Mouse (Mus musculus) limb, embryonic 11.5 days (tissue): ENCODE measurements around the gene Arhgap40. TPM values are rescaled to one million over a fixed set of nuclear protein-coding genes. Genes with fewer than 3 reads are reported as not detected.

ENCODE experiments used
- ATAC-seq: fragments of 200-750 bp; cut with Nextera tagmentation; 2 replicates; pipeline ENCODE4 v1.8.0; 2017; ENCODE audit warnings: low read depth; ENCODE audit not compliant: insufficient number of reproducible peaks, low FRiP score, low TSS enrichment
- DNase-seq: peaks from one replicate; pipeline ENCODE4 v3.0.0-alpha.2; 2015; ENCODE audit warnings: low spot score
- H3K27ac ChIP-seq: fragments of 300-500 bp; sonication (generic); replicated peaks from 2 replicates; pipeline ENCODE4 v1.5.1; 2014; ENCODE audit warnings: low read depth, mild to moderate bottlenecking, low read length
- H3K27me3 ChIP-seq: fragments of 300-500 bp; sonication (generic); 2 replicates; pipeline ENCODE4 v1.6.1; 2014; ENCODE audit warnings: mild to moderate bottlenecking, low read length, mixed read lengths; ENCODE audit not compliant: control insufficient read depth, insufficient read depth
- H3K36me3 ChIP-seq: fragments of 300-500 bp; sonication (generic); 2 replicates; pipeline ENCODE4 v1.6.1; 2014; ENCODE audit warnings: mild to moderate bottlenecking, low read length, moderate library complexity, mixed read lengths; ENCODE audit not compliant: control insufficient read depth, insufficient read depth
- H3K4me1 ChIP-seq: fragments of 300-500 bp; sonication (generic); 2 replicates; pipeline ENCODE4 v1.6.1; 2014; ENCODE audit warnings: low read length, mixed read lengths; ENCODE audit not compliant: control insufficient read depth, insufficient read depth
- H3K4me2 ChIP-seq: fragments of 300-500 bp; sonication (generic); 2 replicates; pipeline ENCODE4 v1.6.1; 2014; ENCODE audit warnings: low read depth, mild to moderate bottlenecking, moderate library complexity; ENCODE audit not compliant: severe bottlenecking
- H3K4me3 ChIP-seq: fragments of 300-500 bp; sonication (generic); 2 replicates; pipeline ENCODE4 v1.5.1; 2014; ENCODE audit warnings: low read depth, low read length
- H3K9ac ChIP-seq: fragments of 300-500 bp; sonication (generic); 2 replicates; pipeline ENCODE4 v1.6.1; 2014; ENCODE audit warnings: mild to moderate bottlenecking, low read length
- H3K9me3 ChIP-seq: fragments of 300-500 bp; sonication (generic); 2 replicates; pipeline ENCODE4 v1.6.1; 2016; ENCODE audit warnings: low read length; ENCODE audit not compliant: control insufficient read depth
- WGBS: fragments of 180-500 bp; shearing (Covaris S2); extraction: QIAGEN DNeasy Blood & Tissue Kit; methylation state at CpG from one replicate; pipeline ENCODE4 v1.1.7; 2014; 5-methylcytosine and 5-hydroxymethylcytosine counted together
- polyA plus RNA-seq: library from polyadenylated mRNA; unstranded; fragments of >200 nt; fragmentation: Nextera tagmentation; extraction: Ambion mirVana; gene quantifications from 2 replicates; pipeline ENCODE4 v1.2.1, GENCODE M21; 2014

Gene Arhgap40
- polyA plus RNA-seq, 1 experiment from 2014 or later: not detected

DNA sequence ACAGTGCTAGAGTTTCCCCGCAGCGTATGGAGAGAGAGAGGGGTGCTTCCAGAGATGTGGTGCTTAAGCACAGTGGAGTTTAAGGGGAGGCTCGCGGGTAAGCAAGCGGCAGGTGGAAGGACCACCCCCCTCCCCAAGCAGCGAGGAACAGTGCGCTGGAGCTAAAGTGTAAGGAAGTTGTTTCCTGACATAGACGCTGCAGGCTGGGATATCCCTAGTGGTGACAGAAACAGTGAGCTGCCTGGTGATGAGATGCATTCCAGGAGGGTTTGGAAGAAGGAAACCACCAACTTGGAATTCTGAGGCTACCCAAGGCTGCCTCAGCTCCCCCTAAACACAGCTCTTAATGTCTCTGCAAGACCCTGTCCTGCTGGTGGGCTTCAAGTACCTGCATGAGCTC is 43.2 kb downstream of the Arhgap40 start:
- no peaks in the 10 kb centered on the region for H3K36me3 ChIP-seq
- H3K9ac ChIP-seq: no peak overlapping the region
- peaks cover 29% of the 10 kb centered on the region for H3K27me3 ChIP-seq
- ATAC-seq (no peak), DNase-seq (no peak)
- H3K4me1 ChIP-seq: peaks cover 3% of the 10 kb centered on the region; the same call in 1 of the 2 replicates
- H3K9me3 ChIP-seq: no peaks in the 10 kb centered on the region
- 1% methylated on average over 8 of the region's 8 CpGs for WGBS
- H3K4me2 ChIP-seq: peak overlapping the region; percentile 29; the same call in 1 of the 2 replicates
- H3K27ac ChIP-seq: no peak overlapping the region
- H3K4me3 ChIP-seq: no peak overlapping the region

DNA sequence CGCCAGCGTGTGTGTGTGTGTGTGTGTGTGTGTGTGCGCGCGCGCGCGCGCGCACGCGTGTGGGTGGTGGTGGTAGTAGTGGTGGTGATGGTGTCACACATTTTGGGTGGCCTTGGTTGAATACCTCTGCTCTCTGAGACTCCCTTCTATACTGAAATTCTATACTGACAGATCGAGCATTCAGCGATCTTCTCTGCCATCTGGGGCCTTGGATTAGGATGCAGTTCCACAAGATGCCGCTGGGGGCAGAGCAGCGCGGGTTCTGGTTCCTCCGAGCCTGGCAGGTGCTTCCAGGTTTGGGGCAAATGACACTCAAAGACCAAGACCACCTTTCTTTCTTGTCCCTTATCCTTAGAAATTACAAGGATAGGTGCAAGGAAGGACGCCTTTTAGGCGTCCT is 43.6 kb downstream of the Arhgap40 start:
- Histone ChIP-seq H3K4me1 (peaks cover 3% of the 10 kb centered on the region; the same call in 1 of the 2 replicates), H3K27ac (no peak overlapping the region), H3K9me3 (no peaks in the 10 kb centered on the region), H3K4me3 (no peak overlapping the region), H3K36me3 (no peaks in the 10 kb centered on the region), H3K27me3 (peaks cover 29% of the 10 kb centered on the region), H3K4me2 (peak overlapping the region; percentile 29; the same call in 1 of the 2 replicates), H3K9ac (no peak overlapping the region)
- no peak; the same call in 1 of the 2 replicates for ATAC-seq
- WGBS: 0% methylated on average over 20 of the region's 20 CpGs
- DNase-seq: peak; percentile 85

DNA sequence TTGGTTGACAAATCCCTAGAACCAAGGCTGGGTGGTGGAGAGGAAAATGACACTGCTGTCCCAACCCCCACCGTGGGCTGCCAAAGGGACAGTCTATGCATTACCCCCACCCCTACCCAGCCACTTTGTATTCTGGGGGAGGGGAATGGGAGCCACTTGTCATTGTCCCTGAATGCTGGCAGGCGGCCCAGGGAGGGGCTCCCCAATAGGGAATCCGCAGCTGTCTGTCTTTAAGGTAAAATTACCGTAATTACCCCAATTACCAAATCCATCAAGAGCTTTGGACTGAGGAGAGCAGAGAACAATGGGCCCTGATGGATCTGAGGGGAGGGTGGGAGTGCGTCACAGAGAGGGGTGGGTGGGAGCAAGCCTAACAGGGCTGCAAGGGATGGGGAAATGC is 44.2 kb downstream of the Arhgap40 start:
- 10% methylated on average over 5 of the region's 5 CpGs for WGBS
- DNase-seq (no peak), ATAC-seq (no peak)
- Histone ChIP-seq H3K9me3 (no peaks in the 10 kb centered on the region), H3K4me3 (no peak overlapping the region), H3K9ac (no peak overlapping the region), H3K4me2 (no peak overlapping the region), H3K4me1 (peaks cover 3% of the 10 kb centered on the region; the same call in 1 of the 2 replicates), H3K27me3 (peaks cover 29% of the 10 kb centered on the region), H3K27ac (no peak overlapping the region), H3K36me3 (no peaks in the 10 kb centered on the region)

DNA sequence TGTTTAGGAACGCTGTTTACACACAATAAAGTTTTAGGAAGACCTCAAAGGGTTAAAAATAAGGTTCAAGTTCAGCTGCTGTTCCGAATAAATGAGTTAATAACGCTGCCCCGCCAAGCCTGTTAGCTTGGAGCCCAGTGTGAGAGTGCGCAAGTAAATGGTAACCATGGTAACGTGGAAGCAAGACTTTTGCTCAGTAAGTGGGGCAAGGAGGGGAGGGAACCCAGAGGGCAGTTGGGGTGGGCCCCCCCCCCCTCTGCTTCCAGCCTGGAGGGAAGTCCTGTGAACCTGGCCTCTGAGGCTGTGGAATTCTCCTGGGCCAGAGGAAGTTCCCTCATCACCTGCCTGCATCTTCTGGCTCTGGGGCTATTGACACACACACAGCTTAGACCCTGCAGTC is 47.3 kb downstream of the Arhgap40 start:
- no peak for DNase-seq
- Histone ChIP-seq H3K9me3 (no peaks in the 10 kb centered on the region), H3K27ac (no peak overlapping the region), H3K9ac (no peak overlapping the region), H3K36me3 (no peaks in the 10 kb centered on the region), H3K27me3 (peaks cover 11% of the 10 kb centered on the region), H3K4me1 (peaks cover 3% of the 10 kb centered on the region; the same call in 1 of the 2 replicates), H3K4me3 (no peak overlapping the region), H3K4me2 (no peak overlapping the region)
- WGBS: 34% methylated on average over 6 of the region's 6 CpGs
- no peak for ATAC-seq

DNA sequence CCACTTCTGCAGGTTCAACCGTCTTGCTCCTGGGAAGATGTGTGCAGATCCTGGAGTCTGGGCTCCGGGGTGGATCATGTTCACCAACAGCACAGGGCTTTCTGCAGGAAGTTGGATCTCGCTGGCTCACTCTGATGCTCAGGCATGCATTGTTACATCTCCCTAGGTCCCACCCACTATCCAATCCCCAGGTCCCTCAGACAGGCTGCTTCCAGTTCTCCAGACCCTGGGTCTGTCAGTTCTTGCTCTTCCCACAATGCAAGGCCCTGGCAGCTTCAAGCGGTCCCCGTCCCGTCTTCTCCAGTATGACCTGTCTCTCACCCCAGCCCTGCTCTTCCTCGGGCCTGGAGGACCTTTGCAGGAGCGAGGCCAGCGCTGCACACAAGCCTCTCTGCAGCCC is 48.2 kb downstream of the Arhgap40 start:
- no peak overlapping the region for H3K4me2 ChIP-seq

DNA sequence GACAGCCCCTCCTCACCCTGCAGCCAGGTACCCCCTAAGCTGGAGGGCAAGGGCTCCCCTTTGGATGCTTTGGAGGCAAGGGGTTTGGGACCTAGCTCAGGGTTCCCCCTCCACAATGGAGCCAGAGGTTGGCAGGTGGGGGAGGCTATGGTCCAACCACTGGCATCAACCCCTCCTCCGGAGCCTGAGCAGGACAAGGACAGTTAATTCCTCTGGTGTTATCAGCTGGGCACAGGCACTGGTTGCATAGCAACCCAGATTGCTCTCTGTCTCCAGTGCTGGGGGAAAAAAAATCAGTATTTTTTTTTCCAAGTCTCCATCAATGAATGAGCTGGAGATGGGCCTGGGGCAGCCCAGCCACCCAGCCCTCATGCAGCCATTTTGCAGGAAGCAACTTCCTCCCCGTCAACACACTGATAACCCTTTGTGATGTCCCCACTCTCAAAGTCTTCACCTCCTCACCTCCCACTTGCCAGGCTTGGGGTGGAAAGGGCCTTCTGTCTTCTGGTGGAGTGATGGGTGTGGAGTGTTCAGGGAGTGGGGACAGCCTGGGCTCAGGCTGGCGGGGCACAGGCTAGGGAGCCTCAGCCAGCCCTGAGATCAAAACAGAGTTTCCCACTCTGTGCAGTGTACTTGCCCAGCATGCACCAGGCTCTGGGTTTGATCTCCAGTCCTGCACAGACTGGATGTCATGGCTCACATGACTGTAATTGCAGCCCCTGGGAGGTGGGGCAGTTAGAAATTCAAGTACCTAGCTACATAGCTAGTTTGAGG is 49.0 kb downstream of the Arhgap40 start:
- Histone ChIP-seq H3K27me3 (no peaks in the 10 kb centered on the region; the same call in 1 of the 2 replicates), H3K4me2 (no peak overlapping the region), H3K9me3 (no peaks in the 10 kb centered on the region), H3K36me3 (no peaks in the 10 kb centered on the region), H3K4me1 (no peaks in the 10 kb centered on the region), H3K4me3 (no peak overlapping the region), H3K27ac (no peak overlapping the region), H3K9ac (no peak overlapping the region)
- WGBS: 29% methylated on average over 3 of the region's 3 CpGs
- DNase-seq (no peak), ATAC-seq (no peak)

More for the DNA sequence above, 48.2 kb downstream of the Arhgap40 start:
- peaks cover 3% of the 10 kb centered on the region; the same call in 1 of the 2 replicates for H3K4me1 ChIP-seq
- ATAC-seq (no peak), DNase-seq (no peak)
- peaks cover 4% of the 10 kb centered on the region; the same call in 1 of the 2 replicates for H3K27me3 ChIP-seq
- WGBS: 17% methylated on average over 9 of the region's 9 CpGs
- H3K9ac ChIP-seq: no peak overlapping the region
- H3K4me3 ChIP-seq: no peak overlapping the region
- H3K36me3 ChIP-seq: no peaks in the 10 kb centered on the region
- no peaks in the 10 kb centered on the region for H3K9me3 ChIP-seq
- no peak overlapping the region for H3K27ac ChIP-seq

DNA sequence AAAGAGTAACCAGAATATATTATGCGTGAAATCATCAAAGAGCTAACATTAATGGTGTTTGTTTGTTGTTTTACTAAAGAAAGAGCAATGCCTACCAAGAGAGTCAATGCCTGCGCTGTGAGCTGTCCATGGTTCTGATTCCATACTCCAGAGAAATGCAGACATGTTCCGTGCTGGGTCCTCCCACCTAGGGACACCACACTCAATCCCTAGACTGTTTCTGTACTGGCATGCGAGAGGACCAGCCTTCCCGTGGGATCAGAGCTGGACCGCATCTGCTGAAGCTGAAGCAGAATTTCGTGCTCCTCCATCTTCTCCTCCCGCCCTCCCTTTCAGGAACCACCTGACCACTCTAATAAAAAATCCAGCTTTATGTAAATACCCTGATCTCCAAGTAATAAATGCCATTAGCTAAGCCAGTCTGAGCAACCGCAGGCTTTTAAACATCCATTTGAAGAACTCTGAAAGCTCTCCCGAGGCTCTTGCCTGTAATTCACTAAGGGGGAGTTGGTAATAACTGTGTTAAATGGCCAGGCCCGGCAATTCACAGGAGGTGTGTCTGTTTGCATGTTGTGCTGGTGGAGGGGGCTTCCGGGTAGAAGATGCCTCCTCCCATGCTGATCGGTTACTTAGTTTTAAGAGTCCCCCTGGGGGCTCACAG is 58.0 kb downstream of the Arhgap40 start:
- Histone ChIP-seq H3K36me3 (no peaks in the 10 kb centered on the region), H3K4me2 (no peak overlapping the region), H3K4me3 (no peak overlapping the region), H3K27ac (no peak overlapping the region), H3K9me3 (no peaks in the 10 kb centered on the region), H3K9ac (no peak overlapping the region), H3K27me3 (0 out of 2 replicates have a peak, but pooled peaks cover 2% of the 10 kb centered on the region), H3K4me1 (no peaks in the 10 kb centered on the region)
- ATAC-seq: no peak
- DNase-seq: peak; percentile 89
- 26% methylated on average over 13 of the region's 13 CpGs for WGBS

DNA sequence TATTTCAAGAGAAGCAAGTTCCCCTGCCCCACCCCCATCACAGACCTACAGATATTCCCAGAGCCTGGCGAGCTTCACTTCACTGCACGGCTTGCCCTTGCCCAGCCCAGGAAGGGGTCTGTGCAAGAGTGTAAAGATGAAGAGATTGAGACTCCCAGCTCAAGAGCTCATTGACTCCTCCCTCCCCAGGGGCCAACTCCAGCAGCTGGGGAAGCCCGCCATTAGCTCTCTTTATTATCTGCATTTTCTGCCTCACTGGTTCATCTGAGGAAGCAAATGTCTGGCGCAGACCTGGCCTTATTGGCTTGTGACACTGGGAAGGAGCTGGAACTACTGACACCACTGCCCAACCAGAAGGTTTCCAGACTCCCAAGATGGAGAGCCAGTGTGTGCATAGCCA is 67.4 kb downstream of the Arhgap40 start:
- Histone ChIP-seq H3K36me3 (no peaks in the 10 kb centered on the region), H3K4me3 (no peak overlapping the region), H3K4me2 (no peak overlapping the region), H3K9ac (no peak overlapping the region), H3K9me3 (no peaks in the 10 kb centered on the region), H3K27ac (no peak overlapping the region), H3K27me3 (no peaks in the 10 kb centered on the region), H3K4me1 (no peaks in the 10 kb centered on the region)
- DNase-seq (no peak), ATAC-seq (no peak)
- WGBS: 85% methylated on average over 4 of the region's 4 CpGs
